Mouse (Mus musculus) liver, embryonic 14.5 days (tissue): ENCODE results near the gene Dclre1b.

Experiments used
- CTCF ChIP-seq: IDR thresholded peaks from 2 replicates; pipeline ENCODE4 v1.5.1; 2016; ENCODE audit warnings: antibody characterized with exemption, low read depth, control low read depth
- EP300 ChIP-seq: IDR thresholded peaks from 2 replicates; pipeline ENCODE4 v1.6.1; 2016; ENCODE audit warnings: antibody characterized with exemption, low read depth

GRCm38 (mm10) chr3:103782844-103783609, 26.2 kb downstream of the Dclre1b start:
- no peak for TF ChIP-seq CTCF
- no peak for TF ChIP-seq EP300
